Mouse (Mus musculus) erythroblast, embryonic 14.5 days (primary cell): Measurements from ENCODE around the gene Bcat1.

Experiments used
- GATA1 ChIP-seq: IDR thresholded peaks from 2 replicates; pipeline ENCODE4 v1.6.1; 2012; ENCODE audit warnings: low read length, inconsistent platforms, mixed read lengths
- TAL1 ChIP-seq: IDR thresholded peaks from 3 replicates; pipeline ENCODE4 v1.6.1; 2012; ENCODE audit warnings: low read length, inconsistent platforms, mixed read lengths

DNA sequence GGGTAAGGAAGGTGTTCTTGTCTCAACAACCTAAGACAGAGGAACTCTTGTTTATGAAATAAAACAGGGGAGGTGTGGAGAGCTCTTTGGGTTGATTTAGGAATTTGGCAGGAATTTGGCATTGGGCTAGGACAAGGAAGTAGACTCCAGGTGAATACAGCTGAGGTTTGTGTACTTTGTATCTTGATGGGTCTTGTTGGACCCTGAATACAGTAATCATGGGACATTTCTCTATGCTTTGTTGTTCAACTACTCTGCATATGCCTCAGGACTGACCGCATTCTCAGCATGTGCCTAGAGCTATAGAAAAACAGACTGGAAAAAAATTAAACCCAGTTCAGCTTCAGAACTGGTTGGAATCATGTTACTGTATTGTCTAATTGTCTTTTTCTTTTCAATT is 14.6 kb downstream of the Bcat1 start:
- no peak for TF ChIP-seq GATA1
- no peak for TF ChIP-seq TAL1
